Mouse (Mus musculus) retina, postnatal 7 days (tissue): Measurements from ENCODE around the gene Pdia5.

Experiments used
- DNase-seq: peaks from one replicate; pipeline ENCODE4 v3.0.0-alpha.2; 2012; ENCODE audit warnings: low read depth, low spot score

The Pdia5 gene

GRCm38 (mm10) chr16:35490231-35491070, at the start of gene Pdia5:
Gene Pdia5 (minus strand): TSS chr16:35490873.
- peak; percentile 72 for DNase-seq

GRCm38 (mm10) chr16:35539041-35539440, 48.4 kb upstream of the Pdia5 start:
- DNase-seq: no peak

- DNase-seq: no peak
Observed at GRCm38 (mm10) chr16:35537651-35538050, 47.0 kb upstream of the Pdia5 start.

- no peak for DNase-seq
Observed at GRCm38 (mm10) chr16:35534630-35535029, 44.0 kb upstream of the Pdia5 start.

- no peak for DNase-seq
Observed at GRCm38 (mm10) chr16:35524200-35524599, 33.5 kb upstream of the Pdia5 start.

GRCm38 (mm10) chr16:35519245-35519644, 28.6 kb upstream of the Pdia5 start:
- DNase-seq: no peak

- DNase-seq: no peak
Observed at GRCm38 (mm10) chr16:35517976-35518951, 27.6 kb upstream of the Pdia5 start.

- DNase-seq: no peak
Observed at GRCm38 (mm10) chr16:35515977-35516612, 25.4 kb upstream of the Pdia5 start.

- DNase-seq: no peak
Observed at GRCm38 (mm10) chr16:35509331-35510070, 18.8 kb upstream of the Pdia5 start.

- no peak for DNase-seq
Observed at GRCm38 (mm10) chr16:35508581-35508980, 17.9 kb upstream of the Pdia5 start.

- DNase-seq: no peak
Observed at GRCm38 (mm10) chr16:35505786-35506185, 15.1 kb upstream of the Pdia5 start.

GRCm38 (mm10) chr16:35504266-35504665, 13.6 kb upstream of the Pdia5 start:
- DNase-seq: no peak

GRCm38 (mm10) chr16:35502456-35502855, 11.8 kb upstream of the Pdia5 start:
- no peak for DNase-seq

- no peak for DNase-seq
Observed at GRCm38 (mm10) chr16:35501106-35501760, 10.6 kb upstream of the Pdia5 start.

GRCm38 (mm10) chr16:35500342-35500741, 9.7 kb upstream of the Pdia5 start:
- no peak for DNase-seq

GRCm38 (mm10) chr16:35489793-35490192, 880 bp downstream of the Pdia5 start:
- no peak for DNase-seq

GRCm38 (mm10) chr16:35489066-35489718, 1.5 kb downstream of the Pdia5 start:
- no peak for DNase-seq

GRCm38 (mm10) chr16:35487776-35488175, 2.9 kb downstream of the Pdia5 start:
- DNase-seq: no peak

GRCm38 (mm10) chr16:35487056-35487455, 3.6 kb downstream of the Pdia5 start:
- DNase-seq: no peak

GRCm38 (mm10) chr16:35485711-35486110, 5.0 kb downstream of the Pdia5 start:
- DNase-seq: no peak
